Mouse (Mus musculus): ENCODE measurements around the gene Aprt.
A peak's percentile ranks its signal among the peaks of the same experiment; 100 is the strongest.

Gene Aprt

DNA sequence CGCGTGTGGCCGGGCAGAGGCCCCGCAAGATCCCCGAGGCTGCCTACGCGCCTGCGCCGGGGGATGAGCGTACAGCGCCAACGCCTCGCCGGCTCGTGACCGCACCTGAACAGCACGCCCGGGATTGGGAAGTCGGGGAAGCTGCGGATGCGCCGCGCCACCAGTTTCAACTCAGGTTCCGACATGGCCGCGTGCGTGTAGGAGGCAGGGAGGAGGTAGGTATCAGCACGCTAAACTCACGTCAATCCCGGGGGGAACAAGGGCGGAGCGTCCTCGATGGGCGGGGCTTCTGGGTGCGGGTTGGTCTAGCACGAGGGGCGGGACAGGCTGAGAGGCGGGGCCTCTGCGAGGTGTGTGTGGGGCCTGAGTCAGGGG lies at the start of gene Aprt:
Gene Aprt, minus strand, starts transcription at position 262 of the 375 bp plus-strand sequence.
- peak; percentile 99 to 100 for DNase-seq

DNA sequence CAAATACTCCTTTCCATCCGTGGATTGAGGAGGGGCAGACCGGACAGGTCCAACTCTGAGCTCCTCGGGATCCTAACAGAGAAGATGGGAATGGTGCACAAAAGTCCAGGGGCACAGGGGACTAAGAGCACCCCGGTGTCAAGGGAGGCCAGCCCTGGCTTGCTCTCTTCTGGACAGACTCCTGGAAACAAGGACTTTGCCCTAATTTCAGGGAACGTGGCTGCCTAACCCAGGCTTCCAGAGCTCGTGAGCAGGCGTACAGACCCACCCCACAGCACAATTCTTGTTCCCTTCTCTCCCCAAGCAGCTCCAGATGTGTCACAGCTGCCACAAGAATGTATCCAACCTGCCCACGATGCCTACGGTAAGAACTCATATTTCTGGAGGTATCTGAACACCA lies 49.1 kb upstream of the Aprt start:
- no peak for DNase-seq

DNA sequence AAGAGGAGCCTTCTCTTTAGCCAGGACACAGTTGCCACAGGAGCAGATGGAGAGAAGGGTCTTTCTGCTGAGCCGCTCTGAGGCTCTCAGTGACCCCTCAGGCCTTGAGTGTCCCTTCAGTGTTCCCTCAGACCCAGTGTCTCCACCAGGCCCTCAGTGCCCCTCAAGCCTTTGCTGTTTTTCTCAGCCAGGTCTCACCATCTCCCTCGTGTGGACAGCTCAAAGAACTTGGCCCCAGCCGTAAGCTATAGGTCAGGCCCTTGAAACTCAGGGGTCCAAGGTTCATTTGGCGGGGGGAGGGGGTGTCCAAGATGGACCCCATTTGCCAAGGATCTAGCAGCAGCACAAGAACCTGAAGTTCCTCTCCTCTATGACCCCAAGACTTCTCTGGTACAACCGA lies 47.9 kb upstream of the Aprt start:
- no peak for DNase-seq

- no peak for DNase-seq
Observed at GRCm38 (mm10) chr8:122623844-122624642, 47.3 kb upstream of the Aprt start.

DNA sequence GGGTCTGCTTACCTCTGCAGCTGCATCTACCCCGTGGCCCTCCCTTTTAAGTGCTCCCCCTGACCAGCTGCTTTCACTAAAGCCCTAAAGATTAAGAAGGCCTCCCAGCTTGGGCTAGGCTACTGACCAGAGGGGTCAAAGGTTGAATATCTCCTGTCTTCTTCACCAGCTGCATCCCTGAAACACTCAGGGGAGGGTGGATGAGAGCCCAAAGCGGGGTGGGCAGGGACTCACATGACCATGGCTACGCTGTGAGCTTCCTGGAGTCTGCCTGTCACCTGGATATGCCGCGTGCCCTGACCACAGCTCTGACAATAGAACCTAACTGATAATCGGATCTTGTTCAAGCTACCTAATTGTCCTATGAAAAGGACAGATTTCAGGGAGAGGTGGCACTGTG lies 46.0 kb upstream of the Aprt start, which contains the start of gene Pabpn1l:
Gene Pabpn1l, minus strand, starts transcription at position 13 of the 400 bp plus-strand sequence.
- no peak for DNase-seq

DNA sequence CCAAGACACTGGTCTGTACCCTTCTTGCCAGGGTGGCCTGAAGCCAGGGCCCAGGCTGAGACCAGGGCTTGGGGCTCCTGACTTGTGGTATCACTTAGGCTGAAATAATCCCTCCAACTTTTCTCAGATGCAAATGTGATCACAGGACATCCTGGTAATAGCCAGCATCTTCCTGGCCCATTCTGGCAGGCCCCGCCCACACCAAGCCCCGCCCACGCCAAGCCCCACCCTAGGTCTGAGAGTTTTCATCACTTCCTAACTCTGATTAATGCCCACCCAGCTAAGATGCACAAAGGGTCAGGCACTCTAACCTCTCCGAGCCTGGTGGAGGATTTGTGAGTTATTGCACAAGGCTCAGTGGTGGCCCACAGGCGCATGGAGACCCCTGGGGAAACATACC lies 43.7 kb upstream of the Aprt start:
- DNase-seq = no peak

DNA sequence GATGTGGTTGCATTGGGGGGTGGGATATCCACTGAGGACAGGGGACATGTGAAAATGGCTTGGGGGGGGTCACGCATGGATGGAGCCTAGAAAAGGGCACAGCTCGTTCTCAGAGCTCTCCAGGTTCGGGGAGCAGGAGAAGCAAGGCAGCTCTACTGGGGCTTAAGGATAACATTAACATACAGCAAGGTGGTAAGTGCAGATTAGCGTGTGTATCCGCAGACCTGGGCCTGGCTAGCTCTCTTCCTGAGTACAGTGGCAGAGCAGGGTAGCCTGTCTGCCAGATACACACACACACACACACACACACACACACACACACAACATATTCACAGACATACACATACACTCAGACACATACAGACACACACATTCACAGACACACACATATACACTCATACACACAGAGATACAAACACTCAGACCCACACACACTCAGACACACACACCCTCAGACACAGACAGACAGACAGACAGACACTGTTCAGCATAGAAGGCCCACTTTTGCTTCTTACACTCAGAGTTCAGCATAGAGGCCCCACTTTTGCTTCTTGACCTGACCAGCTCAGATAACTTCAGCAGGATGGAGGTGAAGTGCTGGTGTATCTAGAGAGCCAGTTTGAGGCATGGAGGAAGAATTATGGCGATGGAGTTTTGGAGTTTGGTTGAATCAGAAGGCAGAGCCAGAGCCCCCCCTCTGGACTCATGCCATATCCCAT lies 42.1 kb upstream of the Aprt start:
- DNase-seq = no peak

GRCm38 (mm10) chr8:122617947-122618546 lies 41.3 kb upstream of the Aprt start:
- DNase-seq = peak; percentile 88 to 90

DNA sequence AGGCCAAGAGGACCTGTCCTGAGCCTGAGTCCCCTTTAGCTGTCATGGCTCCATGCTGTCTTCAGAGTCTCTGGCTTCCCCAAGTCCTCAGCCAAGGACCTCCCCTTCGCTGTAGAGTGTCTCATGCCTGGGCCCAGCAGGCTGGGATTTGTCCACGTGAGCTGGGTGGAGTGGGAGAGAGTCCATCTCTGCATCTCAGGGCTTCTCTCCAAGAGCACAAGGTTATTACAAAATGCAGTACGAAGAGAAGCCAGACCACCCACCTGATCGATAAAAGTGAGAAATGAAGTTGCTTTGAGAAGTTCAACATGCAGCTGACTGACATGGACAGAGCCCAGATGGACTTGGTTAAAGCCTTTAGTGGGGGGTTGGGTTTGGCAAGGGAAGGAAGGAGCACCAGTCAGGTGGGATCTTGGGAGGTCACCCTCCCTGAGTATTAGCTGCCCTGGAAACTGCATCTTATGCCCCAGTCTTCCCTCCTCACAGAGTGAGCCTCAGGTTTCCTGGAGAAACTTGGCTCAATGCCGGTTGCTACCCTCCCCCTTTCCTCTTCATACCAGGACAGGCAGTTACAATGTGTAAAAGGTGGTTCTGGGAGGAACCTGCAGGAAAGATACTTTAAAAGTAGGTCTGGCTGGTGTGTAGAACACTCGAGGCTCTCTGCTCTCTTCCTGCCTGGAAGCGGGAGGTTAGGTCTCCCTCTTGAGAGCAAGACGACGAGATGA lies 39.6 kb upstream of the Aprt start:
- DNase-seq = no peak

GRCm38 (mm10) chr8:122611295-122612133 lies 34.8 kb upstream of the Aprt start, which contains the start of the genes Galns and Trappc2l:
TSS of gene Galns (minus strand) at chr8:122611463.
TSS of gene Trappc2l (plus strand) at chr8:122611640.
- DNase-seq = peak; percentile 96 to 98

GRCm38 (mm10) chr8:122610612-122611277 lies 34.0 kb upstream of the Aprt start:
- peak; percentile 66 to 68 for DNase-seq

GRCm38 (mm10) chr8:122610209-122610608 lies 33.5 kb upstream of the Aprt start:
- no peak for DNase-seq

DNA sequence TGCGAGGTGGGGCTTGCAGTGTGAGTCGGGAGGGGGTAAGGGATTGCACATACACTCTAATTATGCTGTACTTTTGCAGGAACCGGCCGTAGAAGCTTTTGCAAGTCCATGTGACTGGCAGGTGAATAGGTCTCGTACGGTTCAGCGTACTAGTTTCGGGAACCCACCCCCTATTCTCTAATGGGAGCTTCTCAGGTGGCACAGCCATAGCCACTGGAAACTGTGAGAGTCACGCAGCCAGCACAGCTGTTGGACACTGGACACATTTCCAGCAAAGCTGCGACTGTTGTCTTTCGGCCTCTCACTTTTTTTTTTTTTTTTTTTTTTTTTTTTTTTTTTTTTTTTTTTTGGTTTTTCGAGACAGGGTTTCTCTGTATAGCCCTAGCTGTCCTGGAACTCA lies 30.1 kb upstream of the Aprt start:
- no peak for DNase-seq

DNA sequence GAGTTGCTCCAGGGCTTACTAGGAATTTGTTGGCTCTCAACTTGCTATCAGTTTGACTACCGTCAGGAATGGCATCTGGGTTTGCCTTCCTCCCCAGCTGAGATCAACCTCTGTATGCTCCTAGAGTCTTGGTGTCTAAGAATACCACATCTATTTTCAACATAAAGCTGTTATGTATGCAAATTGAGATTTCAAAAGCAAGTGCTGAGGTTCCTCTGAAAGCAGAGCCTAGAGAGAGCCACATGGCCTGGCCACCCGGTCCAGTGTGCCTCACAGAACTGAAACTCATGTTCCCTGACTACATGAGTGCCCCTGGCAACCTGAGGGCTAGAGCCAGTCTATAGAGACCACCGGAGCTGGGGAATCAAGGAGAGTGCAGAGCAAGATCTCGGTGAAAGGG lies 28.7 kb upstream of the Aprt start:
- DNase-seq = peak; percentile 26 to 33

- no peak for DNase-seq
Observed at GRCm38 (mm10) chr8:122604640-122605039, 27.9 kb upstream of the Aprt start.

DNA sequence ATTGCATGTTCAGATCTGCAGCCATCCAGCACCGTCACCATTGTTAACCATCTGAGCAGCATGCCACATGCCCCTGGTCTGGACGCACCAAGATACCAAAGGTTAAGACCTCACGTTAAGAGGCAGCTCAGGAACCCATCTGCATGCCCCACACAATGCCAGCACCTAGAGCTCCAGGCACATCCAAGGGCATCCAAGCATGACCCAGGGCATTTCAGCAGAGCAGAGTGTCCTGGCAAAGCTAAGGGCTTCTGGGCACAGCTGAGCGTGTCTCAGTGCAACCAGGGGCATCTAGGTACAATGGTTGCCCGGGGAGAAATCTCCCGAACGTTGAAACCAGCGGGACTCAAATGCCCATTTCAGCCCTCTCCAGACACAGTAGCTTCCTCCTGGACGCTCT lies 24.0 kb upstream of the Aprt start:
- no peak for DNase-seq

DNA sequence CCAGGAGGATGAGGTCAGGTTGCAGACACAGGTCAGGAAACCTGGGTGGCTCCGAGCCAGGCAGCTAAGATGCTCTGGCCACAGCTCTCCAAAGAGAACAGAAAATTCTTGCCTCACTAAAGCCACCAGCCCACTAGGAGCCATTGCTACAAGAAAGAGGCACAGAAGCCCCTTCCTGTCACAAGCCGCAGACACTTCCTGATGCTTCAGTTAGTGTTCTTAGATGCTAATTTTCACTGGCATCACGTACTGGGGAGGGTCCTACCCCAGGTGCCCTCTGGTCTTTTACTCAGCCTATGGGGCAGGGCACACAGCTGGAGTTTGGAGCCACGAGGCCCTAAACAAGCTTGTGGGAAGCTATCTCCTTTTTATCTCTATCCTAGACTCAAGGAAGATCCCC lies 19.3 kb upstream of the Aprt start:
- DNase-seq = no peak

DNA sequence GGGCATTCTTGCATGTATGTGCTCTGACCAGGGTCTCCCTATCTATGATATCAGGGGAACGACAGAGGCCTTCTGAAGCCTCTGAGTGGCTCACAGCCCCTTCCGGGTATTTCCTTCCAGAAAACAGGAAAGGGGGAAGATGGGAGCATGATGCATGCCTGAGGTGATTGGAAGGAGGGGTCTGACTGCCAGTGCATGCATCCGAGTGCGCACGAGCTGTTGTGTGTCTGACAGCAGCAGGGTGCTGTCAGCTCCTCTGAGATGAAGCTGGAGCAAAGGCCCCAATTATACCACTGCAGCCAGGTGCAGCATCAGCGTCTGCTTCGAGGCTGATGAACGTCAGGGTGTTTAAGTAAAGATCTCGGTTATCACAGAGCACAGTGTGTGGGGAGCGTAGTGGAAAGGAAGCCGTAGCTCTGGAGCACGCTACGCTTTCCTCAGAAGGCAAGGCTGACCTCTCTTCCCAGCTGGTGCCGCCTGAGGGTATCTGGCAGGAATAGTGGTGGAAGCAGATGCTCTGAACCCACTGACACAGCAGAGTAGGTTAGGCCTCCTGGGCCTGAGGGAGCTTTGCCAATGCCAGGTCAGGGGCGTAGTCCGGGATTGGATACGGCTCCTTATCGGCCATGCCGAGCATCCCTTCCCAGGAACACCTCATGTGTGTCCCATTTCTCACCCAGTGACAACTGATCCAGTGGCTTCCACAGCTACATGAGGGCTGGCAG lies 17.2 kb upstream of the Aprt start:
- DNase-seq = no peak

DNA sequence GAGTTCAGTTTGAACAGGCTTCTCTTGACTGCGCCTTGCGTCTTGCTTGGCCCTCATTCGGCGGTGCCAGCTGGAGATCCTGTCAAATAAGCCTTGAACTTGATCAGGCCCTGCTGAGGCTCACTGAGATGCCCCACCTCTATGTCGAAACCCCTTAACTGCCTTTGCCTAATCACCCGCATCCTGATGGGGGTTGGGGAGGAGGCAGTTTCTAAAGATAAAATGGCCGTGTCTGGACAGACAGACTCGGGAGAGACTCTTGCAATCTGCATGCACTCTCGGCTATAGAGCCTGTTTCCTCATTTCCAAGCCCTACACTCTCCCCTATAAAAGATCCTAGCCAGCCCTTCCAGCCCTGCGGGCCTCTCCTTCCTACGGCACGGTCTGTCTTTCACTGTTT lies 16.5 kb upstream of the Aprt start:
- DNase-seq = no peak

DNA sequence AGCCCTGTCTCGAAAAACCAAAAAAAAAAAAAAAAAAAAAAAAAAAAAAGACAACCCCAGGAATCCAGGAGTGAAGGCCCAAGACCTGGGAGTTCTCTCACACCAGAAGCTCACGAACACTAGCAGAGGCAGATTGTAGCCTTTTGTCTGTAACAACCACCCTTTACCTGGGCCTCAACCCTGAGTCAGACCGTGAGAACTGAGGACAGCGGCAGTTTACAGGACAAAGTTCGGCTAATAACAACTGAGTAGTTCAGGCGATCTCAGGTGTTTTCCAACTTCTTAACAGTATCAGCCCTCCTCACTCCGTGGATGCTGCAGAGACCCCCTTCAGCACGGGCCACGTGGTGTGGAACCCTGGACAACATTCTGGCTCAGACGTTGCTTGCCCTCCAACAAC lies 10.0 kb upstream of the Aprt start:
- no peak for DNase-seq

DNA sequence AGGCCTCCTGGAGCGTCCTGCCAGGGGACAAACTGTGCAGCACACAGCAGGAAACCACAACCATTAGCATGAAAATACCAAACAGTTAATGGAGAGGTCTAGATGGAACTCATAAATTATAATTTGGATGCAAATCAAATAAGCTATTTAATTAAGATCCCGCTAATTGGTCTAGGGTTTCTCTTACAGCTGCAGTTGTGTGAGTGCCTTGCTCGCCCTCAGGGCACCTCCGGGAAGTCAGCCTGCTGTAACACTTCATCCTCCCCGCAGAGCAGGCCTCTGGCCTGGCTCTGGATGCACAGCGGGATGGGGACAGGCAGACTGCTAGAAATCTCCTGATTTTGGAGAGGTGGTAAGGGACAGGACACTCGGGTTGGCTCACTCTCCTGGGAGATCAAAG lies 9.5 kb upstream of the Aprt start:
- DNase-seq = no peak
